Mouse (Mus musculus) CH12.LX (cell line): ENCODE measurements around the gene Fdx1l.

Experiments used
- CTCF ChIP-seq, 2 experiments: IDR thresholded peaks in 1 of 2; conservative IDR thresholded peaks in 1 of 2; 2 replicates each; pipeline ENCODE4 v1.5.1; 2011 to 2012; ENCODE audit warnings: low read depth in 2 of 2, low read length in 2 of 2, improper control_type of control experiment in 1 of 2, inconsistent platforms in 1 of 2, mild to moderate bottlenecking in 1 of 2, moderate library complexity in 1 of 2
- NELFE ChIP-seq: IDR thresholded peaks from 2 replicates; pipeline ENCODE4 v1.6.1; 2011; ENCODE audit warnings: low read depth, low read length, improper control_type of control experiment
- POLR2A ChIP-seq: IDR thresholded peaks from 2 replicates; pipeline ENCODE4 v1.6.1; 2011; ENCODE audit warnings: low read depth, mild to moderate bottlenecking, improper control_type of control experiment, low read length
- USF2 ChIP-seq: conservative IDR thresholded peaks from 2 replicates; pipeline ENCODE4 v1.6.1; 2011; ENCODE audit warnings: low read depth, low read length, improper control_type of control experiment
- ZC3H11A ChIP-seq: IDR thresholded peaks from 2 replicates; pipeline ENCODE4 v1.6.1; 2012; ENCODE audit warnings: low read depth, mild to moderate bottlenecking, inconsistent platforms, low read length, improper control_type of control experiment

GRCm38 (mm10) chr9:21029291-21030054 lies 43.9 kb downstream of the Fdx1l start, which contains the start of gene Icam4:
- TF ChIP-seq CTCF (conservative IDR thresholded peaks at IDR 0.05 in 1 of 2, IDR thresholded peaks at IDR 0.05 in 1 of 2; ENCODE audit: low read depth in 2 of 2, low read length in 2 of 2) (peak in 1 of 2 experiments; percentile 88; a peak in 2 of 4 replicates), POLR2A (no peak; the same call in 1 of the 2 replicates), NELFE (peak; percentile 38; the same call in 1 of the 2 replicates), USF2 (no peak), ZC3H11A (no peak; the same call in 1 of the 2 replicates)
